Mouse (Mus musculus): ENCODE data around the gene Filip1.

Filip1 gene

GRCm38 (mm10) chr9:79983244-79983643 is 29.4 kb downstream of the Filip1 start:
- DNase-seq (ENCODE audit: low read depth, low spot score), result no peak

DNA sequence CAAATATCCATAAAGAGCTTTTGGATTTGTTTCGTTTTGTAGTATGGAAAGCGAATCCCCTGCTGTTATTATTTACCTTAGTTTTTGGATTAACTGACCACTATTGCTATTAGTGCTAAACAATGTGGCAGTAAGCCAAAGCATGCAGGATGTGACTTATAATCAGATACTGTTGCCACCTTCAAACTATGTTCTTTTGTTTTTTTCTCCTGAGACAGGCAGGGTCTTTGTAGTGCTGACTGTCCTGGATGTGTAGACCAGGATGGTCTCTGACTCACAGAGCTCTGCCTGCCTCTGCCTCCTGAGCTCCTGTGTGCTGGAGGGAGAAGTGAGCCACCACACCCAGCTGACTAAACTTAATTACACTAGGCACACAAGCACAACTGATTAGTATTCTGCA is 33.4 kb downstream of the Filip1 start:
- DNase-seq (ENCODE audit: low read depth, low spot score), result no peak

GRCm38 (mm10) chr9:79978228-79979024 is 34.2 kb downstream of the Filip1 start:
- no peak for DNase-seq (ENCODE audit: low read depth, low spot score)

- peak; percentile 34 for DNase-seq (ENCODE audit: low read depth, low spot score)
Observed at GRCm38 (mm10) chr9:79977549-79977971, 35.1 kb downstream of the Filip1 start.

- no peak for DNase-seq (ENCODE audit: low read depth, low spot score)
Observed at GRCm38 (mm10) chr9:79976789-79977188, 35.9 kb downstream of the Filip1 start.

GRCm38 (mm10) chr9:79975121-79975520 is 37.5 kb downstream of the Filip1 start:
- no peak for DNase-seq (ENCODE audit: low read depth, low spot score)

DNA sequence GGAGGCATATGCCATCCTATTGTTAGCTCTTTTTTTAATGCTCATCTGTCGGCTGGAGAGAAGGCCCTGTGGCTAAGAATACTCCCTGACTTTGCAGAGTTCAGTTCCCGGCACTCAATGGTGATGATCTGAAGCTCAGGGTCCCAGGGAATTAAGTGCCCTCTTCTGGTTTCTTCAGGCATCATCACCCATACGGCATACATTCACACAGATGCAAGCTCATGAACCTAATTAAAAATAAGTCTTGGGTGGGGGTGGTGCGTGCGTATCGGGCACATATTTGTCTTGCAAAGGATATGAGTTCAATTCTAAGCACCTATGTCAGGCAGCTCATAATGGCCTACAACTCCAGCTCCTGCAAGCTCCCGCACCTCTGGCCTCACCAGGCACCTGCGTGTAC is 39.1 kb downstream of the Filip1 start:
- DNase-seq (ENCODE audit: low read depth, low spot score), result no peak

DNA sequence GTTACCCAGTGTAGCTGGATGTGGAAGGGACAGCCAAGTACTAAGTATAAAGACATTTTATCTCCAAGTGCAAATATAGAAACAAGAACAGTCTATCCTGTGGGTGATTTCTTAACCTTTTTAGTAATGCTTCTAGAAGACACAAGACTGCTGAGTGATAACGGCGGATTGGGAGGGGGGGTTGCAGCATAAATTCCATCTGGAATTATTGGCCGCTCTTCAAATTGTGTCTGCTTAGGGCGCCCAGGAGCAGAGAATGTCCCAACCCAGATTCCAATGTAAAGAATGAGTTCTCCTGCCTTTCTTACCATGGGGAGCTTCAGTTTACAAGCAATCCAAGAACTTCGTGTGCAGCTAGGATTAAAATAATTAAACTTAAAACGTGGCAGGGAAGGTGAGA is 39.9 kb downstream of the Filip1 start:
- no peak for DNase-seq (ENCODE audit: low read depth, low spot score)

GRCm38 (mm10) chr9:79971619-79972018 is 41.0 kb downstream of the Filip1 start:
- DNase-seq (ENCODE audit: low read depth, low spot score), result no peak

DNA sequence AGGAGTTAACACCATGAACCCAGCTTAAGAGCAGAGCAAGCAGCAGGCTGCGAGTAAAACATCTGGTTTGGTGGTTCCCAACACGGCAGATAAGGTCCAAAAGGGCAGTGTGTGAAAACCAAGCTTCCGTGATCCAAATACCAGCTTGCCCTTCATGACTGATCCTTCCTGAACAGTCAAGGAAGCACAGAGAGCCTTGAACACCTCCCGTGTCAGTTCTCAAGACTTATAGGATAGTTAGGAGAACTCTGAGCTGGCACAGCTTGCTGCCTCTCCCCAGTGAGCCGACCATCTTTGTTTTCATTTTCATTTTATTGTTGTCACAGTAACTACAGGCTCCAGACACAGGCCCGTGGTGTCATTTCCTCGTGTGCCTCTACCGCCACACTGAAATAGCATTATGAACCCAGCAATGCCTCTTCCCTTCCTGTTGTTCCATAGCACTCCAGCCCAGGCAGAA is 42.0 kb downstream of the Filip1 start:
- no peak for DNase-seq (ENCODE audit: low read depth, low spot score)

DNA sequence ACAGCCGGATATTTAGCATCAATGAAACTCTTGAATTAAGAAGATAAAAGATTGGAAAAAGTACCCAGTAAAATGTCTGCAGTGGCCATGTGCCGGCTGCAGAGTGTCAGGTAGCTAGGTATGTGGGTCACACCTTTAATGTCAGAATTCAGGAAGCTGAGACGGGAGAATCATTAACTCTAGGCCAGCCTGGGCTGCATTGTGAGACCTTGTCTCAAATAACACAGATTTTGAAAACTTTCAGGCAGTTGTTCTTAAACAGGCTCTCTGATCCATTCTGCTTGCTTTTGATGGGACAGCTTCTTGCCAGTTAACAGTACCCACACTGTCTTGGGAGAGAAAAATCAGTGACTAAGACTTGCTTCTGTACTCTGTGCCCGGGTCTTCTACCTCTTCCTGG is 43.1 kb downstream of the Filip1 start:
- no peak for DNase-seq (ENCODE audit: low read depth, low spot score)

DNA sequence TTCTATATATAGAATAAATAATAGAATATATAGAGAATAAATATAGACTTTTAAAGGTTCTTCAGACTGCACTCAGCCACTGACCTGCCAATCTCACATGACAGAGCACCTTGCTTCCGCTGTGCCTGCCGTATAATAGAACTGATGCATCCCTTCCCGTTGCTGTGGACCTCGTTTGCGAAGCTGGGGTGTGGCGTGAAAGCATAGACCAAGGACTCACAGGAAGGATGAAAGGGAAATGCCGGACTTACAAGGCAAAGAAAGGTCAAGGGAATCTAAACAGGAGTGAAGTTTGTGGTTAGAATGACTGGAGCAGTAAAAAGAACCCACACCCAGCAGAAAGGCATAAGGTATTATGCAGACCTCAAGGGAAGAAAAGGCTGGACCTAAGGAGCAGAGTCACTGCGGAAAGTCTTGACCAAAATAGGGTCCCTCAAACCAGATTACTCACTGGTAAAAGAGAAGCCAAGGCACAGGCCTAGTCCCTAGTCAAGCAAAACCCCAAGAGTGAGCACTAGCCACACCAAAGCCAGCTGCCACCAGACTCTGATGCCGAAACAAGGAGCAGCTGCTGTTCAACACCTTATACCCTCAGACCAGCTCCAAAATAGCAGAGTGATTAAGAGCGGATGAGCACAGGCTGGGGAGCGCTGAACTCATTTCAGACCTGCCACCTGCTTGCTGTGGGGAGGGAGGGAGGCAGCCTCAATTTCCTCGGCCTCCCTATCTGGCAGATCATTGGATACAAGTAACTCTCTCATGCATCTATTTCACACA is 45.8 kb downstream of the Filip1 start:
- no peak for DNase-seq (ENCODE audit: low read depth, low spot score)

GRCm38 (mm10) chr9:79965600-79966392 is 46.9 kb downstream of the Filip1 start:
- DNase-seq (ENCODE audit: low read depth, low spot score), result no peak

- no peak for DNase-seq (ENCODE audit: low read depth, low spot score)
Observed at GRCm38 (mm10) chr9:79965003-79965402, 47.6 kb downstream of the Filip1 start.

DNA sequence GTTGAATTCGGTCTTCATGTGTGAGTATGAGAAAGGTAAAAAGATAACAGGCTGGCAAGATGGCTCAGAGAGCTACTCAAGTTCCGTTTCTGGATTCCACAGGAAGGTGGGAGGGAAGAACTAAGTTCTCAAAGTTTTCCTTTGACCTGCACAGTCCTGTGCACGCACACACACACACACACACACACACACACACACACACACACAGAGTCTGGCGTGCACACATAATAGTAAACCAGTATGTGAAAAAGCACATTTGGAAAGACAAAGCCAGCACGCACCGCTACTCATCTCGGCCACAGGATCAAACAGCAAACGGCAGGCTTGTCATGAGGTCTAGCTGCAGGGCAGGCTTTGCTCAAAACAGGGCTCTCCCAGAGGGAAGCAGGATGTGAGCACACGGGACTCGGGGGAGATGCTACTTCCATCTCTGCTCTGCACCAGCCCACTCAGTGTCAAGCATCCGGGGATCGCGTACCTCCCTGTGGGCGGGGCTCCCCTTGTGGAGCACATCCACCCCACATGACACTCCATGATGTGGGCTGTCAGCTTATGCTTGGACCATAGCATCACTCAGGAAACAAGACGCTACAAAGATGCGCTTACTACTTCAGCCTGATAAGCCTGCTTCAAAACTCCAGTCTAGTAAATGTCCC is 50.9 kb downstream of the Filip1 start:
- no peak for DNase-seq (ENCODE audit: low read depth, low spot score)

DNA sequence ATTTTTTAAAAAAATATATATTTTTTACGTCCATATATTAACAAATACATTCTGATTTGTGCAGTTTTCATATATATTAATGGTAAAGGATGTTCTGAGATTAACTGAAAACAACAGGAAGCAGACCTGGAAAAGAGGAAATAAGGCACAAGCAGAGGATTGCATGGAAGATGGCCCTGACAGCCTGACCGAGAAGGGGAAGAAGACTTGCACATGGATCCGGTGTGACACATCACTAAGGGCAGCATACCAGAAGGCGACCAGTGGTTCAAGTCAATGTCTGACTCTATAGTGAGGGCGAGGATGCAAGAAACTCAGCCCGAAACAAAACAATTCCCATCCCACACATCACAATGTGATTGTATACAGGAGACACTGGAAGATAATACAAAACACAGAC is 52.2 kb downstream of the Filip1 start:
- DNase-seq (ENCODE audit: low read depth, low spot score), result no peak

DNA sequence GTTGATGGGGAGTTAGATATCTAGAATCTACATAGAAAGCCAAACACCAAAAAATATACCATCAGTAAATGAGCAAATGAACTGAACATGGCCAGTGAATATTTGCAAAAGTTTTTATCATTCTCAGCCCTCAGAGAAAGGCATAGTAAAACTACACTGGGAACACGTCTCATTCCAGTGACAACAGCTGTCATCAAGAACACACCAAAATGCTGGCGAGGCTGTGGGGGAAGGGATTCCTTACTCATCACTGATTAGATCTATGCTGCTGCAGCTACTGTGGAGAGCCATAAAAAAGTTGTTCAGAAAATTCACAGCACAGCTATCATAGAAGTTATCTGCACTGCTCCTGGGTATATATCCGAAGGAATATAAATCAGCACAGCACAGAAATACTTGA is 54.3 kb downstream of the Filip1 start:
- DNase-seq (ENCODE audit: low read depth, low spot score), result no peak

DNA sequence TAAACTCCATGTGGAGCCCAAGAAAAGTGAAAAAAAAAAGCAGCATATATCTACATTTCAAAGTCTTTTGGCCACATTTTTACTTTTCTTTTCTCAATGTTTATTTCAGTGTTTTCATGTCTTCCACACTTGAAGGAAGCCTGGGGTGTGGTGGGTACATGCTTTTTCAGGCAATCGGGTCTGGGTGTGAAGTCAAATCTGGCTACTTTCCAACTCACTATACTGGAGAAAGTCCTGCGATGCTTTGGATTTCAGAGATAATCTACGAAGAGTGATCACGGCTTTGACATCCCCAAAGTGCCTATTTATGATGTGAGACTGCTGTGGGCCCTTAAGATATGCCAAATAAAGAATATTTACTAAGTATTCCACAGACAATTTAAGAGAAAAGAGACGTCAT is 57.7 kb downstream of the Filip1 start:
- DNase-seq (ENCODE audit: low read depth, low spot score), result no peak

GRCm38 (mm10) chr9:79951984-79952383 is 60.7 kb downstream of the Filip1 start:
- no peak for DNase-seq (ENCODE audit: low read depth, low spot score)

DNA sequence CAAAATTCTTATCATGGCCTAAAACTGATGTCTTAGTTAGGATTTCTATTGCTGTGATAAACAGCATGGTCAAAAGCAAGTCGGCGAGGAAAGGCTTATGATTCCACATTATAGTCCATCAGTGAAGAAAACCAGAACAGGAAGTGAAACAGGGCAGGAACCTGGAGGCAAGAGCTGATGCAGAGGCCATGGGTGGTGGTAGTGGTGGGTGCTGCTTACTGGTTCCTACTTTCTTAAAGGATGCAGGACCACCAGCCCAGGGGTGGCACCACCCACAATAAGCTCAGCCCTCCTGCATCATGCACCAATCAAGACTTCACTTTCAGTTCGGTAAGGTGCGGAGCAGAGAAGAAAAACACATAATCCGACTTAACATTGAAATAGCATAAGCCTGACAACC is 61.3 kb downstream of the Filip1 start:
- no peak for DNase-seq (ENCODE audit: low read depth, low spot score)

GRCm38 (mm10) chr9:79950666-79951065 is 62.0 kb downstream of the Filip1 start:
- no peak for DNase-seq (ENCODE audit: low read depth, low spot score)

GRCm38 (mm10) chr9:79950038-79950437 is 62.6 kb downstream of the Filip1 start:
- DNase-seq (ENCODE audit: low read depth, low spot score), result no peak

Data from embryo, embryonic 11.5 days (tissue).